ENCODE assay signal across 11 mouse cellular contexts in the genomic region with DNA sequence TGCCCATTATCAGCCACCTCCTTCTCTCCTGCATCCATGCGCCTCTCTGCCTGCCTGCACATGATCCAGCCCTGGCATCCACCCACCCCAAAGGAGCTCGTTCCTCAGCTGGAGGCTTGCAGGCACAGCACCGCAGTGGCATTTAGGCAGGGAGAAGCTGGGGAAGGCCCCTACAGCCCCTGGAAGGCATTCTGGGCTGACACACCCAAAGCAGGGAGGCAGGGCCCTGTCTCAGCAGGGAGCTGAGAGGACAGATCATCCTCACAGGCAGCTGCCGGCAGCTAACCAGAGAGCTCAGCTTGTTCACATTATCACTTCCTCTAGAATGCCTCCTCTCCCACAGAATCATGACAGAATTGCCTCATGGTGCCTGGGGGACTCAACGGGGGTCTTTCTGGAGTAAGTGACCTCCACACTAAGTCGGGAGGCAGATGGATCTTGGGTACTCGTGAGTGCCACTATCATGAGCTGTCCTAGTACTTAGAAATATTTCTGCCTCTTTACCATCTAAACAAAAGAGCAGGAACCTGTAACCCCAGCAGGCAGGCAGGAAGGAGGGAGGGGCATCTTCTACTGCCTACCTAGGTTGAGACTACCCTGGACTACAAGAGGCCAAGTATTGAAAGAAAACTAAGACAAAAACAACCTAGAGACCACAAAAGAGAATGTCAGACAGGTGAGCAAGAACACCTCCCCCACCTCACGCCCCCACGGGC.
DNase-seq lines count a peak whose midpoint lies in the region; ATAC-seq and TF ChIP-seq lines count a peak whose summit lies in the region.
"Had no signal": no experiment of that assay in that cellular context is flagged by ENCODE, and none has a peak within 500 bp of the region (broad histone marks: within the 10 kb centered on the region; RNA-seq: fewer than 3 reads in every experiment).

No protein-coding gene starts in this region.

- DNase-seq in kidney, postnatal 0 days (ENCODE audit: low spot score), result no peak
- no peak for DNase-seq in kidney, adult 8-10 months
- DNase-seq in CD4-positive helper T cell, adult 2 months (ENCODE audit: low read depth, low spot score), result peak; percentile 44
- peak; percentile 28 for DNase-seq in MEL (ENCODE audit: low read depth, low spot score)
- DNase-seq in limb, embryonic 10.5 days (ENCODE audit: low spot score), result no peak
- no peak for DNase-seq in liver, embryonic 11.5 days (ENCODE audit: low spot score)
- no peak for DNase-seq in spleen, postnatal 4 days (ENCODE audit: low spot score in 2 of 2)

- no peaks in the 10 kb centered on the region for H3K79me2 ChIP-seq in MEL (ENCODE audit: control insufficient read depth, insufficient read depth, low read length, poor library complexity)

- no peak for TF ChIP-seq POLR2A in MEL (IDR thresholded peaks at IDR 0.05; ENCODE audit: control insufficient read depth in 1 of 2, insufficient read depth in 1 of 2, low read depth in 1 of 2, low read length in 2 of 2, poor library complexity in 1 of 2)

- ATAC-seq in kidney, postnatal 0 days (replicated peaks; ENCODE audit: low FRiP score, low read depth), result no peak
- ATAC-seq in liver, embryonic 11.5 days (replicated peaks; ENCODE audit: low FRiP score), result no peak
- no peak for ATAC-seq in liver, embryonic 12.5 days

- H3K9ac ChIP-seq in kidney, postnatal 0 days (ENCODE audit: low read depth, low read length), result no peak overlapping the region
- no peak overlapping the region for H3K9ac ChIP-seq in MEL (ENCODE audit: control insufficient read depth, low read depth, low read length, poor library complexity, severe bottlenecking)
- no peak overlapping the region for H3K9ac ChIP-seq in liver, embryonic 11.5 days (ENCODE audit: low read depth, low read length)
- no peak overlapping the region for H3K9ac ChIP-seq in liver, embryonic 12.5 days
- H3K9ac ChIP-seq: lung, embryonic 14.5 days; stomach, embryonic 15.5 days had no signal

- no peak for TF ChIP-seq EP300 in MEL (IDR thresholded peaks at IDR 0.05; ENCODE audit: low read depth in 1 of 2, low read length in 2 of 2)

- peak overlapping the region; percentile 25; the same call in 1 of the 2 replicates for H3K27ac ChIP-seq in kidney, postnatal 0 days
- H3K27ac ChIP-seq in MEL (ENCODE audit: control insufficient read depth, low read depth, low read length), result no peak overlapping the region
- peak overlapping the region; percentile 53; the same call in 1 of the 2 replicates for H3K27ac ChIP-seq in limb, embryonic 10.5 days
- no peak overlapping the region for H3K27ac ChIP-seq in liver, embryonic 11.5 days (ENCODE audit: low read depth, low read length)
- no peak overlapping the region for H3K27ac ChIP-seq in liver, embryonic 12.5 days
- H3K27ac ChIP-seq: gastrocnemius, adult 2 months; stomach, embryonic 15.5 days had no signal

- 41% methylated on average over 9 of the region's 9 CpGs for WGBS in kidney, postnatal 0 days
- 22% methylated on average over 9 of the region's 9 CpGs for WGBS in limb, embryonic 10.5 days
- 36% methylated on average over 9 of the region's 9 CpGs for WGBS in liver, embryonic 11.5 days
- WGBS in liver, embryonic 12.5 days (ENCODE audit: insufficient replicate concordance), result 37% methylated on average over 9 of the region's 9 CpGs

- H3K27me3 ChIP-seq in kidney, postnatal 0 days (ENCODE audit: insufficient read depth, low read length), result no peaks in the 10 kb centered on the region
- H3K27me3 ChIP-seq in MEL (ENCODE audit: control insufficient read depth in 1 of 2, insufficient read depth in 2 of 2, low read length in 2 of 2), result no peaks in the 10 kb centered on the region; a peak in 2 of 4 replicates
- H3K27me3 ChIP-seq in limb, embryonic 10.5 days (ENCODE audit: low read depth, poor library complexity, severe bottlenecking), result peaks cover 9% of the 10 kb centered on the region; the same call in 1 of the 2 replicates
- H3K27me3 ChIP-seq in liver, embryonic 11.5 days (replicated peaks; ENCODE audit: control insufficient read depth, insufficient read depth, low read length), result no peaks in the 10 kb centered on the region
- H3K27me3 ChIP-seq in liver, embryonic 12.5 days (replicated peaks), result 0 out of 2 replicates have a peak, but pooled peaks cover 3% of the 10 kb centered on the region
- H3K27me3 ChIP-seq: stomach, embryonic 15.5 days had no signal

- no peak overlapping the region for H3K4me3 ChIP-seq in kidney, postnatal 0 days (replicated peaks; ENCODE audit: low read depth, low read length)
- H3K4me3 ChIP-seq in MEL (ENCODE audit: control insufficient read depth in 1 of 2, insufficient read depth in 1 of 2, low read depth in 2 of 2, low read length in 2 of 2), result no peak overlapping the region
- H3K4me3 ChIP-seq in limb, embryonic 10.5 days, result no peak overlapping the region
- H3K4me3 ChIP-seq in liver, embryonic 11.5 days (ENCODE audit: low read depth, low read length), result no peak overlapping the region
- no peak overlapping the region for H3K4me3 ChIP-seq in liver, embryonic 12.5 days
- H3K4me3 ChIP-seq: gastrocnemius, adult 2 months; stomach, embryonic 15.5 days had no signal

- no peak for TF ChIP-seq RAD21 in MEL (IDR thresholded peaks at IDR 0.05; ENCODE audit: low read depth, low read length)

- H3K36me3 ChIP-seq in kidney, postnatal 0 days (ENCODE audit: insufficient read depth, low read length), result no peaks in the 10 kb centered on the region
- no peaks in the 10 kb centered on the region; a peak in 1 of 4 replicates for H3K36me3 ChIP-seq in MEL (ENCODE audit: control insufficient read depth in 1 of 2, insufficient read depth in 2 of 2, low read length in 2 of 2)
- no peaks in the 10 kb centered on the region for H3K36me3 ChIP-seq in limb, embryonic 10.5 days
- H3K36me3 ChIP-seq in liver, embryonic 11.5 days (ENCODE audit: control insufficient read depth, insufficient read depth, low read length), result no peaks in the 10 kb centered on the region
- no peaks in the 10 kb centered on the region for H3K36me3 ChIP-seq in liver, embryonic 12.5 days
- H3K36me3 ChIP-seq: stomach, embryonic 15.5 days had no signal

- TF ChIP-seq CTCF in kidney, postnatal 0 days (IDR thresholded peaks at IDR 0.05; ENCODE audit: low read depth), result no peak
- TF ChIP-seq CTCF in MEL (IDR thresholded peaks at IDR 0.05 in 2 of 3, conservative IDR thresholded peaks at IDR 0.05 in 1 of 3; ENCODE audit: control insufficient read depth in 1 of 3, insufficient read depth in 1 of 3, low read depth in 2 of 3, low read length in 3 of 3, poor library complexity in 1 of 3, severe bottlenecking in 1 of 3), result no peak

- H3K9me3 ChIP-seq in kidney, postnatal 0 days (replicated peaks; ENCODE audit: low read length), result no peaks in the 10 kb centered on the region
- H3K9me3 ChIP-seq in MEL (replicated peaks; ENCODE audit: insufficient read depth, low read length), result no peaks in the 10 kb centered on the region
- H3K9me3 ChIP-seq in limb, embryonic 10.5 days (replicated peaks), result no peaks in the 10 kb centered on the region
- no peaks in the 10 kb centered on the region for H3K9me3 ChIP-seq in liver, embryonic 11.5 days (ENCODE audit: control insufficient read depth, low read length)
- H3K9me3 ChIP-seq in liver, embryonic 12.5 days (replicated peaks), result no peaks in the 10 kb centered on the region
- H3K9me3 ChIP-seq: stomach, embryonic 15.5 days had no signal

- H3K4me2 ChIP-seq in kidney, postnatal 0 days (ENCODE audit: low read length), result no peak overlapping the region
- no peak overlapping the region for H3K4me2 ChIP-seq in liver, embryonic 11.5 days
- H3K4me2 ChIP-seq in liver, embryonic 12.5 days, result no peak overlapping the region
- H3K4me2 ChIP-seq: lung, embryonic 14.5 days; stomach, embryonic 15.5 days had no signal

- peaks cover 8% of the 10 kb centered on the region; the same call in 1 of the 2 replicates for H3K4me1 ChIP-seq in kidney, postnatal 0 days (replicated peaks; ENCODE audit: insufficient read depth, low read length)
- peaks cover 0 to 5% of the 10 kb centered on the region in 2 experiments; a peak in 1 of 4 replicates for H3K4me1 ChIP-seq in MEL (ENCODE audit: control insufficient read depth in 1 of 2, insufficient read depth in 2 of 2, low read length in 2 of 2)
- peaks cover 33% of the 10 kb centered on the region for H3K4me1 ChIP-seq in limb, embryonic 10.5 days
- H3K4me1 ChIP-seq in liver, embryonic 11.5 days (replicated peaks; ENCODE audit: control insufficient read depth, insufficient read depth, low read length), result peaks cover 4% of the 10 kb centered on the region; the same call in 1 of the 2 replicates
- peaks cover 4% of the 10 kb centered on the region; the same call in 1 of the 2 replicates for H3K4me1 ChIP-seq in liver, embryonic 12.5 days

TF ChIP-seq in MEL, 35 proteins besides CTCF, POLR2A, EP300 and RAD21:
- TF ChIP-seq TAL1 (IDR thresholded peaks at IDR 0.05; ENCODE audit: low read length) (no peak), MYC (IDR thresholded peaks at IDR 0.05; ENCODE audit: low read depth, low read length) (no peak), ZKSCAN1 (IDR thresholded peaks at IDR 0.05; ENCODE audit: low read depth, low read length) (no peak), RCOR1 (IDR thresholded peaks at IDR 0.05; ENCODE audit: low read depth, low read length) (no peak), JUND (IDR thresholded peaks at IDR 0.05; ENCODE audit: low read depth, low read length) (no peak), MAFK (IDR thresholded peaks at IDR 0.05; ENCODE audit: borderline replicate concordance, low read depth, low read length) (no peak), GABPA (IDR thresholded peaks at IDR 0.05; ENCODE audit: low read depth, low read length) (no peak)
TF ChIP-seq in MEL: peak in this region for 0.

Comparison
In these comparisons a context has a peak if more than half of its experiments do, and no peak if none do; other contexts are left out.
1. DNase-seq: peak in CD4-positive helper T cell, adult 2 months (single experiment) and MEL (single experiment); none in kidney, postnatal 0 days (single experiment), kidney, adult 8-10 months (0 of 2), limb, embryonic 10.5 days (single experiment), liver, embryonic 11.5 days (single experiment) and spleen, postnatal 4 days (0 of 2).
2. H3K27ac ChIP-seq: peak in kidney, postnatal 0 days (single experiment) and limb, embryonic 10.5 days (single experiment); none in MEL (single experiment), liver, embryonic 11.5 days (single experiment) and liver, embryonic 12.5 days (single experiment).